Mouse (Mus musculus): ENCODE measurements around the gene Lypla2.

Lypla2 gene

GRCm38 (mm10) chr4:135920304-135921241 is 51.9 kb downstream of the Lypla2 start, which contains the start of gene Fuca1:
Fuca1 (plus strand) TSS chr4:135920735.
- DNase-seq (ENCODE audit: low read depth) = peak; percentile 98

DNA sequence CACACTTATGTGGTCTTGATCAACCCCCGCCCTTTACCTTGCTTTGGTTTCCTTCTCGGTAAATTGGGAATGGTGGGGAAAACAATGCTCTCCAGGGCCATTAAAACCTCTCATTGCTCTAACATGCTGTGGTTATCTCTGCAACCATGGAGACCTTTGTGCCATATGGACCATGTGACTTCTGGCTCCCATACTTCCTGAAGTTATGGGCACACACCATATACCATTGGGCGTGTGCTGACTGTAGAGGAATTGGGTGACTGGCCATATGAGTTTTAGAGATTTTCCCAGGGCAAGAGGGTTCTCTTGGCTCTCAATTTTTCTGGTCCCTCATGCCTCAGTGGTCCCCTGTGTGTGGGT is 53.2 kb downstream of the Lypla2 start:
- no peak for DNase-seq (ENCODE audit: low read depth)

- DNase-seq (ENCODE audit: low read depth) = peak; percentile 32
Measured at GRCm38 (mm10) chr4:135918635-135919279, 53.7 kb downstream of the Lypla2 start.

Data from naive thymus-derived CD4-positive, alpha-beta T cell, adult 2 months (primary cell).